Mouse (Mus musculus) thymus, adult 18-20 months (tissue): Measurements from ENCODE around the gene Rundc3b.
A peak's percentile ranks its signal among the peaks of the same experiment; 100 is the strongest.

Experiments
- DNase-seq, 2 experiments: peaks; one replicate each; pipeline ENCODE4 v3.0.0; 2022; ENCODE audit warnings: mixed read lengths in 2 of 2

Rundc3b gene

GRCm38 (mm10) chr5:8622596-8623231 is at the start of gene Rundc3b:
TSS of gene Rundc3b (minus strand) at chr5:8622952.
- peak; percentile 86 to 91 for DNase-seq

GRCm38 (mm10) chr5:8669606-8670005 is 46.9 kb upstream of the Rundc3b start:
- no peak for DNase-seq

GRCm38 (mm10) chr5:8667758-8668474 is 45.2 kb upstream of the Rundc3b start:
- DNase-seq: no peak

- no peak for DNase-seq
These were observed 41.9 kb upstream of the Rundc3b start for GRCm38 (mm10) chr5:8664678-8665077.

- DNase-seq: no peak
These were observed 38.0 kb upstream of the Rundc3b start for GRCm38 (mm10) chr5:8660738-8661151.

GRCm38 (mm10) chr5:8659911-8660737 is 37.4 kb upstream of the Rundc3b start, which contains the start of gene Abcb1a:
TSS of gene Abcb1a (plus strand) at chr5:8660077.
- peak in 1 of 2 experiments; percentile 4 for DNase-seq

GRCm38 (mm10) chr5:8652085-8652484 is 29.3 kb upstream of the Rundc3b start:
- DNase-seq: no peak

GRCm38 (mm10) chr5:8648774-8649173 is 26.0 kb upstream of the Rundc3b start:
- DNase-seq: no peak

- no peak for DNase-seq
These were observed 25.5 kb upstream of the Rundc3b start for GRCm38 (mm10) chr5:8648300-8648699.

- no peak for DNase-seq
These were observed 11.8 kb upstream of the Rundc3b start for GRCm38 (mm10) chr5:8634489-8634975.

GRCm38 (mm10) chr5:8632901-8633300 is 10.1 kb upstream of the Rundc3b start:
- no peak for DNase-seq

GRCm38 (mm10) chr5:8622071-8622595 is 619 bp downstream of the Rundc3b start:
- peak; percentile 25 to 40 for DNase-seq

GRCm38 (mm10) chr5:8571118-8571517 is 51.6 kb downstream of the Rundc3b start:
- DNase-seq: no peak

- DNase-seq: no peak
These were observed 55.9 kb downstream of the Rundc3b start for GRCm38 (mm10) chr5:8566867-8567266.

- no peak for DNase-seq
These were observed 78.2 kb downstream of the Rundc3b start for GRCm38 (mm10) chr5:8544512-8544911.

- DNase-seq: no peak
These were observed 80.0 kb downstream of the Rundc3b start for GRCm38 (mm10) chr5:8542631-8543207.

GRCm38 (mm10) chr5:8541120-8542117 is 81.3 kb downstream of the Rundc3b start:
- no peak for DNase-seq

GRCm38 (mm10) chr5:8519006-8519405 is 103.7 kb downstream of the Rundc3b start:
- DNase-seq: no peak

- DNase-seq: no peak
These were observed 131.0 kb downstream of the Rundc3b start for GRCm38 (mm10) chr5:8491778-8492177.

- DNase-seq: no peak
These were observed 133.2 kb downstream of the Rundc3b start for GRCm38 (mm10) chr5:8489471-8490110.
